Mouse (Mus musculus) forebrain, embryonic 16.5 days (tissue): ENCODE measurements around the gene Nrm. TPM values are rescaled to one million over a fixed set of nuclear protein-coding genes. Genes with fewer than 3 reads are reported as not detected.

Source experiments
- ATAC-seq: fragments of 200-750 bp; cut with Nextera tagmentation; 2 replicates; pipeline ENCODE4 v1.8.0; 2017; ENCODE audit warnings: mild to moderate bottlenecking, moderate library complexity
- H3K27ac ChIP-seq: fragments of 300-500 bp; sonication (generic); 2 replicates; pipeline ENCODE4 v1.5.1; 2014; ENCODE audit warnings: low read length, control low read depth
- H3K27me3 ChIP-seq: fragments of 300-500 bp; sonication (generic); replicated peaks from 2 replicates; pipeline ENCODE4 v1.6.1; 2014; ENCODE audit warnings: low read length; ENCODE audit not compliant: control insufficient read depth, insufficient read depth
- H3K36me3 ChIP-seq: fragments of 300-500 bp; sonication (generic); 2 replicates; pipeline ENCODE4 v1.6.1; 2014; ENCODE audit not compliant: control insufficient read depth, insufficient read depth
- H3K4me1 ChIP-seq: fragments of 300-500 bp; sonication (generic); replicated peaks from 2 replicates; pipeline ENCODE4 v1.6.1; 2014; ENCODE audit warnings: low read length; ENCODE audit not compliant: control insufficient read depth, insufficient read depth
- H3K4me2 ChIP-seq: fragments of 300-500 bp; sonication (generic); 2 replicates; pipeline ENCODE4 v1.6.1; 2014; ENCODE audit warnings: mild to moderate bottlenecking, low read length, control low read depth
- H3K4me3 ChIP-seq: fragments of 300-500 bp; sonication (generic); replicated peaks from 2 replicates; pipeline ENCODE4 v1.5.1; 2014; ENCODE audit warnings: mild to moderate bottlenecking, low read length, control low read depth
- H3K9ac ChIP-seq: fragments of 300-500 bp; sonication (generic); replicated peaks from 2 replicates; pipeline ENCODE4 v1.6.1; 2014; ENCODE audit warnings: low read depth, low read length, control low read depth
- H3K9me3 ChIP-seq: fragments of 300-500 bp; sonication (generic); 2 replicates; pipeline ENCODE4 v1.6.1; 2016; ENCODE audit warnings: low read length; ENCODE audit not compliant: control insufficient read depth
- WGBS: fragments of 180-500 bp; shearing (Covaris S2); extraction: QIAGEN DNeasy Blood & Tissue Kit; methylation state at CpG from one replicate; pipeline ENCODE4 v1.1.7; 2014; 5-methylcytosine and 5-hydroxymethylcytosine counted together
- microRNA-seq: library from miRNA; unstranded; fragments of <30 nt; microRNA quantifications from one replicate; pipeline ENCODE4, GENCODE M21; 2017
- polyA plus RNA-seq: library from polyadenylated mRNA; unstranded; fragments of >200 nt; fragmentation: Nextera tagmentation; extraction: Ambion mirVana; gene quantifications from 2 replicates; pipeline ENCODE4 v1.2.1, GENCODE M21; 2015

The Nrm gene
- polyA plus RNA-seq, 1 experiment from 2014 or later, result 26.1 TPM

DNA sequence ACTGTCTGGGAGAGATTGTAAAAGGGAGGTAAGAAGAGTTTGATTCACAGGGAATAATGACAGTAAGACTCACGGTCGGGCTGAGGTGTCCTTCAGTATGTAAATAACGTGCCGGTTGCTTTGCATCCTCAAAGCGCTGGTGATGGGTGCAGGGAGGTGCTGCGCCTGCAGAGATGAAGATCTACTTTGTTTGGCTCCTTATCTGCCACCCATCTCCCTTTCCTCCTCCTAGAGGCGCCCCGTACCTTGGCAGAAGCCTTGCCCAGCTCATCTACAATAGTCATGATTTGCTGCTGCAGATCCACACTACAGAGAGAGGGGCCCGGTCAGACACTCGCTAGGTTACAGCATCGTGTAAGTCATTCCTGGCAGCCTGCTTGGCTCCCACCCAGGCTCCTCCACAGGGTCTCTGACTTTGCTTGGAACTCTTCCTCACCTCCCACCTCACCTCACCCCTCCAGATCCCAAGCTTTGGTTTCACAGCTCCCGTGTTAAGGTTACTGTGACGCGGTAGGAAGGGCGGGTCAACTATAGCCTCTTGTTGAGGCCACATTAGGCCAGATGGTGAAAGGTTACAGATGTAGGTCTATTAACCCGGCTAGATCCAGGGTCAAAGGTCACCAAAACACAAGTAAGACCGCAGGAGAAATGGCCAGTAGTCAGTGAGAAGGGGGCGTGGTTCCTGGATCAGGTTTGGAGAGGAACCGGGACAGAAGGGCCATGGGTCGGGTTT, 48.2 kb downstream of the Nrm start:
- peak; percentile 32 for ATAC-seq
- WGBS, result 23% methylated on average over 20 of the region's 20 CpGs
- peak overlapping the region; percentile 77 for H3K4me2 ChIP-seq
- H3K4me3 ChIP-seq, result peak overlapping the region; percentile 57
- no peaks in the 10 kb centered on the region for H3K9me3 ChIP-seq
- peak overlapping the region; percentile 92 for H3K27ac ChIP-seq
- peak overlapping the region; percentile 90 for H3K9ac ChIP-seq
- H3K27me3 ChIP-seq, result no peaks in the 10 kb centered on the region
- peaks cover 18% of the 10 kb centered on the region for H3K4me1 ChIP-seq
- peaks cover 3% of the 10 kb centered on the region for H3K36me3 ChIP-seq

GRCm38 (mm10) chr17:35909919-35910369, 48.8 kb downstream of the Nrm start, which contains the start of gene Atat1:
TSS of gene Atat1 (minus strand) at chr17:35910075.
- peaks cover 3% of the 10 kb centered on the region for H3K36me3 ChIP-seq
- WGBS, result 3% methylated on average over 25 of the region's 25 CpGs

GRCm38 (mm10) chr17:35914975-35915374, 53.9 kb downstream of the Nrm start:
- Histone ChIP-seq H3K9me3 (no peaks in the 10 kb centered on the region), H3K4me2 (no peak overlapping the region), H3K4me3 (no peak overlapping the region), H3K27ac (no peak overlapping the region), H3K36me3 (no peaks in the 10 kb centered on the region), H3K4me1 (peaks cover 19% of the 10 kb centered on the region), H3K9ac (no peak overlapping the region), H3K27me3 (no peaks in the 10 kb centered on the region)
- ATAC-seq, result no peak
- WGBS, result 88% methylated on average over 6 of the region's 6 CpGs

More at GRCm38 (mm10) chr17:35909919-35910369, 48.8 kb downstream of the Nrm start, which contains the start of gene Atat1:
- H3K27me3 ChIP-seq, result no peaks in the 10 kb centered on the region
- ATAC-seq, result peak; percentile 92
- H3K4me3 ChIP-seq, result peak within 1 kb of the TSS; percentile 57
- no peaks in the 10 kb centered on the region for H3K9me3 ChIP-seq
- peak within 1 kb of the TSS; percentile 90 for H3K9ac ChIP-seq
- peaks cover 18% of the 10 kb centered on the region for H3K4me1 ChIP-seq
- peak within 1 kb of the TSS; percentile 77 for H3K4me2 ChIP-seq
- peak within 1 kb of the TSS; percentile 92 for H3K27ac ChIP-seq

Small RNA genes lying within 50 kb of the gene (microRNA-seq; reads per million reads assigned to microRNA genes)
- not detected for gene Gm28033

Other genes with a start within 250 kb of the Nrm start
- not detected in 2 replicates for gene Gm9573, start 234.7 kb upstream of the Nrm start, polyA plus RNA-seq
- gene Mucl3, start 217.6 kb upstream of the Nrm start, polyA plus RNA-seq, result 0.08 TPM in 1 of 2 replicates, not detected in the other
- 19.0 and 19.8 TPM in 2 replicates for gene Vars2, start 193.7 kb upstream of the Nrm start, polyA plus RNA-seq
- gene Gtf2h4, start 187.6 kb upstream of the Nrm start, polyA plus RNA-seq, result 34.6 and 35.3 TPM in 2 replicates
- gene Ddr1, start 156.7 kb upstream of the Nrm start, polyA plus RNA-seq, result 113 and 116 TPM in 2 replicates
- gene Ier3, start 39.6 kb upstream of the Nrm start, polyA plus RNA-seq, result 6.4 and 9.9 TPM in 2 replicates
- 83.5 and 89.3 TPM in 2 replicates for gene Flot1, start 38.1 kb upstream of the Nrm start, polyA plus RNA-seq
- 1,979 and 2,045 TPM in 2 replicates for gene Tubb5, start 23.0 kb upstream of the Nrm start, polyA plus RNA-seq
- gene Mdc1, start 19.8 kb upstream of the Nrm start, polyA plus RNA-seq, result 10.6 and 13.2 TPM in 2 replicates
- gene Ppp1r18, start 4.3 kb downstream of the Nrm start, polyA plus RNA-seq, result 24.9 and 25.7 TPM in 2 replicates
- gene Dhx16, start 18.5 kb downstream of the Nrm start, polyA plus RNA-seq, result 40.4 and 42.2 TPM in 2 replicates
- gene 2310061I04Rik, start 36.1 kb downstream of the Nrm start, polyA plus RNA-seq, result 34.5 and 49.5 TPM in 2 replicates
- gene Atat1, start 48.8 kb downstream of the Nrm start, polyA plus RNA-seq, result 423 and 493 TPM in 2 replicates
- gene Mrps18b, start 55.1 kb downstream of the Nrm start, polyA plus RNA-seq, result 50.8 and 55.6 TPM in 2 replicates
- gene Ppp1r10, start 55.1 kb downstream of the Nrm start, polyA plus RNA-seq, result 47.0 and 50.7 TPM in 2 replicates
- gene Abcf1, start 108.4 kb downstream of the Nrm start, polyA plus RNA-seq, result 88.3 and 89.6 TPM in 2 replicates
- gene Gnl1, start 118.5 kb downstream of the Nrm start, polyA plus RNA-seq, result 61.0 and 65.6 TPM in 2 replicates
- 78.9 and 93.2 TPM in 2 replicates for gene Prr3, start 118.9 kb downstream of the Nrm start, polyA plus RNA-seq
- 4.9 and 6.4 TPM in 2 replicates for gene H2-T24, start 159.2 kb downstream of the Nrm start, polyA plus RNA-seq
- 6.2 and 7.3 TPM in 2 replicates for gene H2-T23, start 171.5 kb downstream of the Nrm start, polyA plus RNA-seq
- gene H2-T22, start 181.4 kb downstream of the Nrm start, polyA plus RNA-seq, result 4.9 and 5.3 TPM in 2 replicates
- gene Gm6034, start 181.6 kb downstream of the Nrm start, polyA plus RNA-seq, result not detected in 2 replicates
- 0.16 TPM in 1 of 2 replicates, not detected in the other for gene Gm11127, start 197.1 kb downstream of the Nrm start, polyA plus RNA-seq